Mouse (Mus musculus): ENCODE measurements around the gene Ppp1r12b.

DNA sequence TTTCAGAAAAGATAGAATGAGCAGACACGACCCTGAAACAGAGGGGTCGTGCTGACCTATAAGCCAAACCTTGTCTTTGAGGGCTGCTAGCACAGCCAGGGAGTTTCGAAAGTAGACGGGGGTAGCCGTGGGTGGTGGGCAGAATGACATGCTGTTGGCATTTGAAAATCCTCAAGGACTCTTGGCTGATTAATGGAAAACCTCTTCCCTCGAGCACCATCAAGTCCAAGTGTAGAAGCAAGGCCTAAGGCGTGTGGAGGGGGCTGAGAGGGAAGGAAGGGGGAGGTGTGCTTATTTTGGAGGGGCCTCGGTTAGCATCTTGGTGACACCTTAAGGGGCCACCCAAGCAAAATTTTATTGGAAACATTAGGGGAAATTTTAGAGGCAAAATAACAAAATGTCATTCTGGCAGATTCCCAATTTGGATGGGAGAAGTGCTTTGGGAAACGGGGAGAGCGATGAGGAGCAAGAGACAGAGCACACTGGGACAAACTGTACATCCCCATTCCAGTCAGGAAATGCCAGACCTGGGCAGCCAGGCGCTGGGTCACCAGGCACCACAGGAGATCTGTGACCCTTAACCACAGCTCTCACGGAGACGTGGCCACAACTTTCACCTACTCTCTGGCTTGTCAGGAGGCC lies 200.1 kb downstream of the Ppp1r12b start:
- TF ChIP-seq CTCF (IDR thresholded peaks at IDR 0.05; ENCODE audit: borderline replicate concordance, control insufficient read depth, extremely low read depth, insufficient read depth, low read length, poor library complexity) = no peak
- TF ChIP-seq POLR2A (IDR thresholded peaks at IDR 0.05; ENCODE audit: control insufficient read depth, extremely low read depth, insufficient read depth, low read length, poor library complexity) = no peak
